Mouse (Mus musculus) cerebellum, postnatal 25 days (tissue): ENCODE measurements at regions not wholly inside any gene's neighbourhood (a gene's known extent, or its start where the extent isn't known, plus 50 kb on each side); places are given as distances from the start of the nearest gene placed in this dataset.
A peak's percentile ranks its signal among the peaks of the same experiment; 100 is the strongest.

ENCODE experiments used
- DNase-seq, 2 experiments: peaks; one replicate each; pipeline ENCODE4 v3.0.0; 2021; ENCODE audit warnings: mixed read lengths in 2 of 2

DNA sequence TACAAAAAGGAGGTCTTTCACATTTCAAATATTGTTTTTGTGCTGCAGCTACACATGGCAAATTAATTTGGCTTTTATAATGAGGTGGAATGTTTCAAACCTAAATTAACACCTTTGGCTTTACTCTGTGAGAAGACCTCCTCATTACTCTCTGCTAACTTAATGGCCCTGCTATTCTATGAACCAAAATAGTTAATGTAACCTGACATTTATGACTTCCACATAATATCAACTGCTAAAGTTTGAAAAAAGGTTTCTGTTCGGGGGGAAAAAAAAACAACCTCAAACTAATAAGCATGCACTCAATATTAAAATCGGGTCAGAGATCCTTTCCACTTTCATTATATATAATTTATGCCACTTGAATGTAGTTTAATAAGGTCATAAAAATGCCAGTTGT lies 197.2 kb upstream of the Cep162 start:
- no peak for DNase-seq

DNA sequence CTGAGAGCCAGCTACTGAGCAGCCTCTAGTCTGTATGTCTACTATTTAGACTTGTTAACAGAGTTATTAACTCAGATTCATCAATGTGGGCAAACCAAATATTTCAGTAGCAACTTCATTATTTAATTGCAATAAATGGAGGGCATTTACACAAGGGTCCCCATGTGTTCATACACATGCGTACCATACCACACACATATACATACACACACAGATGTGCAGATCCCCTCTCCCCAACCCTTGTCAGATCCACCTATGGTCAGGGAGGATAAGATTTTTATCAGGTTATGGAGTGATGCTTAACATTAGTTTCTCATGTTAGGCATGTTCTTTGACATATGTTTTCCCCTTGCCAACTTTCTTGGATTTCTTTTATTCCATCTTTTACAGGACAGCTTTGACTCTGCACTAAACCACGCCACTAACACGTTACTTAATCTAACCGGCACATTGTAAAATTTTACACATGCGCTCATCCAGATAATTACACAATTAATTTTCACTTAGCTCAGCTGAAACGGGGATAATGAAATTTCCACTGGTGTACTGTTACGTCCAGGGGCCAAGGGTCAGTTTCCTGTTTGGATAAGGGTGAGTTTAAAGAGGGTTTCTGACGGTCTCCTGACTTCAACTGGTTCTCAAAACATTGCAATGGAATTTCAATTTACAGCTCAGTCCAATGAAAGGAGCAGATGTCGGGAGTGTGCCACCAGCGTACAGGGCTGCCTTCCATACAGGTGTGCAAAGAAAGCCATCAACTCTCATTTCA lies 188.3 kb upstream of the Cep162 start:
- DNase-seq: no peak

DNA sequence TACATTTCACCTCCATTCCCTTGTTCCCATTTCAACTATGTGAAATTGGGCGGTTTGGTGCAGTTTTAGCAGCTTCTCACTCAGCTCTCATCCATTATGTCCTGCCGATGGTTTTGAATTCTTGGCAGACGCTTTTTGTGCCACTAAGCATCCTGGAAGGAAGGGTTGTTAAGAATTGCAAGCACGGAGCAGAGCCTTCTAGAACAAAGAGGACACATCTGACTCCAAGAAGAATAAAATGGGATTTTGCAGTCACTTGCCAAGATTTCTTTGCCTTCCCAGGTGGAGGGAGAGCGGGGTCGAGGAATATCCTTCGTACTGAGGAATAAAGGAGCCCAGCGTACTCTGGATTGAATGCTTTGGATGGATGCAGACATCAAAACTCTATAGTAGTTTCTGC lies 176.7 kb upstream of the Cep162 start:
- DNase-seq: peak in 1 of 2 experiments; percentile 13

- no peak for DNase-seq
These were observed 176.2 kb upstream of the Cep162 start for GRCm38 (mm10) chr9:87431523-87431922.

GRCm38 (mm10) chr9:87425201-87425600 lies 169.9 kb upstream of the Cep162 start:
- DNase-seq: peak; percentile 12 to 45

- DNase-seq: no peak
These were observed 165.8 kb upstream of the Cep162 start for GRCm38 (mm10) chr9:87421175-87421574.

- peak; percentile 52 to 70 for DNase-seq
These were observed 164.0 kb upstream of the Cep162 start for GRCm38 (mm10) chr9:87419376-87419775.

- no peak for DNase-seq
These were observed 157.6 kb upstream of the Cep162 start for GRCm38 (mm10) chr9:87412894-87413293.

DNA sequence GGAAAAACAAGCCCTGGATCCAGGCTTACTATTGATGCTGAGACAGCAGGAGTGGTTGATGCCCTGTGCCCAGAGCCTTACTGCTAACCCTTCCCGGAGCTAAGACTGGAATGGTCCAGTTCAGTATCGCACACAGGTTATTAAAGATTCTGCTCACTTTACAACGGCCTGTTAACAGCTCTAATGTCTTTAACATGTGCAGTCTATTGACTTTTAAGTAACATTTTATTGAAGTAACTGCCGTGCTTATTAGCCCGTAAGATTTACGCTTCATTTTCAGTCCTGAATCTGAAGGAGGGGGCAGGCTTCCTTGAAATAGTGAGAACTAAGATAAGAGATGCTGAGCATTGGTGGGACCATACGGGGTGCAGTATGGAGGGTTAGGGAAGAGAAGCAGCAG lies 155.7 kb upstream of the Cep162 start:
- DNase-seq: no peak

- no peak for DNase-seq
These were observed 154.4 kb upstream of the Cep162 start for GRCm38 (mm10) chr9:87409736-87410135.

DNA sequence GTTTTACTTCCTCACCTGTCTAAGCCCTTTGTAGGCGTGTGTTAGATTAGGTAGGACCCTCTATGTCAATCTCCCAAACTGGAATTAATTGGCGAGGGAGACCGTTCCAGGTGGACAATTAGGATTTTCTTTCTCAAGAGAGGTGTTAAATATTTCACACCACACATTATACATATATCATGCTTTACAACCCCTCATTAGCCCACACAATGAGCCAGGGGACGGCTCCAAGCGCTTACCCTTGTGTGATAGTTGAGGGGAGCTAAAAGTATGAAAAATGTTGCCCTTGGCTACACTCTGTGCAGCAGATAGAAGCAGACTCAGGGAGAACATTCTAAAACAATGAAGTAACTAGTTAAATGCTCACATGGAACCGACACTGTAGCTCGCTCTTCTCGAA lies 153.5 kb upstream of the Cep162 start:
- no peak for DNase-seq

GRCm38 (mm10) chr9:87406476-87406875 lies 151.1 kb upstream of the Cep162 start:
- DNase-seq: no peak

- no peak for DNase-seq
These were observed 149.9 kb upstream of the Cep162 start for GRCm38 (mm10) chr9:87405115-87405720.

DNA sequence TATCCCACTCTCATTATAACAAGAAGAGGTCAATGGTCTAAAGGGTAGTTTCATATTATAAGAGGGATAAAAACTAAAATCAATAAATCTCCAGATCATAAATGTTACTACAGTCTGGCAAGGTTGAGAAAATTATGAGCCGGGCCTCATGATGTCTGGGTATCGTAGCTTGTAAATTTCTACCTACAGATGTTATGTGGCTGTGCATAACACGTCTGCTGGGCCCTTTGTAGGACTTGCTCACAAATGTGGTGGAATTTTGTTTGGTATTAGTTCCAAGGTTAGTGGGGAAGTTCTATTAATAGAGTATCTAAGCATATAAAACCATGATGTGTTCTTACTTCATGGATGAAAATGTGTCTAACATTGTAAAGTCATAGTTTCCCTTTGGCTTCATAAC lies 146.7 kb upstream of the Cep162 start:
- no peak for DNase-seq

DNA sequence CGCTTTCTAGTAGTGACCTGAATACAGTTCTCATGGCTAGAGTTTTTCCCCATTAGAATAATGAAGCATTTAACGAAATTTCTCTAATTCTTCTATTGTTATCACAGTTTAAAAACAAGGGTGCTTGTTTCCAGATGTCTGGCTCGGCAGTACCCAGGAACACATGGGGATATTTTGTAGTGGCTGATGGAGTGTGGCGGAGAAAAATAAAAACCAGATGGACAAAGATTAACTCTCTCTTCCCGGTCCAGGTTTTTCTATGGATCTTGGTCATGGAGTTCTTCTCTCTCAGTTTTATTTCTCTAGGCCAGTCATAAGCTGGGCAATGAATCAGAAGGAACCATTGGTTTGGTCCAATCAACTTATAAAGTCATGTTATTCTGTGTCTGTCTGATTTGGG lies 132.2 kb upstream of the Cep162 start:
- no peak for DNase-seq

GRCm38 (mm10) chr9:87383513-87383912 lies 128.2 kb upstream of the Cep162 start:
- no peak for DNase-seq

- DNase-seq: no peak
These were observed 122.6 kb upstream of the Cep162 start for GRCm38 (mm10) chr9:87377921-87378320.

DNA sequence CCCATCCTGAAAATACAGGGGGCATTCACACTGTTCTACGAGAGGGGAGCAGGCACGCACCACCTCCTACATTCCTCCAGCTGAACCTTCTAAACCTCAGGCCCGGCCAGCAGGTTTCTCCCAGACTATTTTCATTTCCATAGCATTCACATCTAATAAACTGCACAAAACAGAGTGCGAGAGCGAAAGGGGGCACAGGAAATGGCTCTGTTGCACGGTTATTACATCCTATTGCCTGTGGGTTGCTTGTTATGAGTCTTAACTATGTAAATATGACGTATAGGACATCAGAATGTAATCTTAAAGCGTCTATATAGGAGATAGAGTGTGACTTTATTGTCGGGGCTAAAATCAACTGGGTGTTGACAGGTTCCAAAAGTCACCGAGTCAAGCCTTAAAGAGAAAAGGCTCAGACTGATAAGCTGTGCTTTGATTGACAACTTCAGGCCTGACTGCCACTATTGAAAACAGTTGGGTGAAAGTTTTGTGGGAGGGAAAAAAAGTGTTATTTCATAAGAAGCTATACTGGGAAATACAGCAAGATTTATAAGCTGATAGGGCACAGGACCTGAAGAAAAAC lies 121.5 kb upstream of the Cep162 start:
- DNase-seq: no peak

DNA sequence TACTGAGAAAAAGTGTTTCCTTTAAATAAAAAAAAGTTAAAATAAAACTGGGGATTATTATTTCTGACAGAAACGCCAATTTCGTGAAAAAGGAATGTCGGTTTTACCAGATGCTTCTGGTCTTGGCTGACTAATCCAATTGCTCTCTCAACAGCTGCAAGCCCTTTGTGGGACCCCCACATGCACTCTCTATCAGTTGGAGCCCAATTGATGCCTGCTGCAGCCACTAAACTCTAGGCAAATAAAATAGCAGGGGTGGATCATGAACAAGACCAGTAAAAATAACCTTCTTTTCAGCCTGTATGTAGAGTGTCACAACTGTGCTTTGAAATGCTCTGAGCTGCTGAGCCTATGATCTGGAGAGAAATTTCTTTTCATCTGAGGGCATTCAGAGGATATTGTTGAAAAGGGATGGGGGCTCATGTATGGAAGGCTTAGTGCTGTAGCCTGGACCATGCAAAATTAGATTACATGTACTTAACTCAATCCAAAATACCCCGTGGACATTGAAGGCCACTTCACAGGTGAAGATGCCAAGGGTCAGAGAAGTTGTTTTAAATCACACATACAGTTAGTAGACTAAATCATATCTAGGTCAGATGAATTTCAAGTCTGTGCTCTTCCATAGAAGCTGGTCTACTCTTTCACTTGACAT lies 117.0 kb upstream of the Cep162 start:
- DNase-seq: no peak

DNA sequence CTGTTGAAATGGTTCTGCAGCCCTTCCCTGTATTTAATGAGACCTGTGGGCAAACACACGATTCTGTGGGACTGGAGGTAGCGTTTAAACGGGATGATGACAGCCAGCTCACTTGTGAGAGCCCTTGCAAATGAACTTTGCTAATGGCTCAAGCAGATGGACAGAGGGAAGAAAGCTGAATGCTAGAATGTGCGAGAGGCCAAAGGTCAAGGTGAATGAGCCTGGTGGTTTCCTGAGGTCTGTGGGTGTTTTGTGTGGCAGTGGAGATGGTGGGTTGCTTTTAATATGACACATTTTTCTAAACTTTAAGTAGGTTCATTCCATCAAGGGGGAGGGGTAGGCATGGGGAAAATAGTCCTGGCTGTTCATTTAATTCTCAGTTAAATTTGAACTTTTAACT lies 113.7 kb upstream of the Cep162 start:
- no peak for DNase-seq

DNA sequence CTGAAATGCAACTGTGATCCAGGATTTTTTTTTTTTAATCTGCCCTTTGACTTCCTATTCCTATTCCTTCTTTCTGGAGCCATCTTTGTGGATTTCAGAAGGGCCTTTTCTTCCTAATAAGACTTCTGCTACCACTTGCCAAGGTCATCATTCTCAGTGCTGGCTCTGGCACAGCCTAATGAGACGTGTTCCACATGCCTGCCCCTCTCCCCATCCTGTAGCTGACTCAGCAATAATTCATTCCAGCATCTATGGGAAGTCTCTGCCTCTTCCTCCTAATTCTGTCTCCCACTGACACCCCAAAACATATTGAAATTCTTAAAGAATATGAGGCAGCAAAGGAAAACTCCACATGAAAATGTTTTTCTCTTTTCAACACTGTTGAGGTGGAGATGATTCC lies 91.7 kb upstream of the Cep162 start:
- no peak for DNase-seq

DNA sequence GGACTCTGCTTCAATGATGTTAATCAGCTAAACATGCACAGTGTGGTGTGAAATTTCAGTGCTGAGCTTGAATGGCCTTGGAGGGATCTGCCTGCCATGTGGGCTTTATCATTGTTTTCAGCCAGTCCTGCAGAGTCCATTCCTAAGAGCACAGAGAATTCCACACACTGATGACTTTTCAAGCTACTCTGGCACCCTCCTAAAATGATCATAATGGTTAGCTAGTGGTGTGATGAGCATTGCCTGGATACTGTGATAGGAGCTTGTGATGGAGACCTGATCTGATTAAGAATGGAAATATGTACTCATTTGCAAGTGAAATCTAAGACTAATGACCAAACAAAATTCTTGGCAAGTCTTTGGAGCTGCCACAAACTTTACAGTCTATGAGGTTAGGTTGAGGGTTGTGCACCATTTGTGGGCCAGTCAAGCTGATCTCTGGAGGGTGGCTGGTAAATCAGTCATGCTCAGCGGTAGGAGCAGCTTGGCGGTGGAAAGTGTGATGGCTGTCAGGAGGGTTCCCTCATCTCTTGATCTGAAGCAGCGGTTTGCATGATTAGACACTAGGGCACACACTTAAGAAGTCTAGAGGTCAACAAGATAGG lies 91.0 kb upstream of the Cep162 start:
- no peak for DNase-seq

DNA sequence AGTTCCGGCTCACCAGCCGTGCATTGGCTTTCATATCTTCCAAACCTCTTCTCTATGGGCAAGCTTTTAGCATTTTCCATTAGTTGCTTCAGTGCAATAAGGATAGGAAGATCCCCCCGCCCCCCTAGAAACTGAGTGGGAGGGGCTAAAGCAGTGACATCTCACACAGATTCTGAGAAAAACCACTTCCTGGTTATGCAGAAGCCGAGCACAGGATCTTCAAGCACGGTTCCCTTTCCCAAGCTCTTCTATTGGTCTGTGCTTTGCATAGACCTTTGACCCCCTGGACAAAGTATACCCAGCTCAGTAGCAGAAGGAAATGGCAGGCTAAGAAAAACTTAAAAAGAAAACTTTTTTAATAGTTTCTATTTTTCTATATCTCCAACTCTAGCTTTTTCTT lies 86.1 kb upstream of the Cep162 start:
- no peak for DNase-seq
